Mouse (Mus musculus) monocyte, adult 5-6 weeks (primary cell): ENCODE data around the gene Arhgap23. TPM values are rescaled to one million over a fixed set of nuclear protein-coding genes. Genes with fewer than 3 reads are reported as not detected.
A peak's percentile ranks its signal among the peaks of the same experiment; 100 is the strongest.

Experiments
- ATAC-seq: fragments of 153-309, 156-312 bp; replicated peaks from 2 replicates; pipeline ENCODE4 v1.8.0; 2017; ENCODE audit warnings: mild to moderate bottlenecking; ENCODE audit not compliant: low TSS enrichment, insufficient number of reproducible peaks, severe bottlenecking, poor library complexity, low FRiP score
- total RNA-seq: library from RNA; stranded (forward); fragments of 200-1000, 200-491, 200-594 nt; gene quantifications from 3 replicates; pipeline ENCODE4 v1.2.3, GENCODE M21; 2017

Arhgap23 gene
- total RNA-seq, 1 experiment from 2014 or later: 5.0 TPM

GRCm38 (mm10) chr11:97449601-97450293 lies 34.4 kb downstream of the Arhgap23 start:
- peak; percentile 62 for ATAC-seq

- peak; percentile 6; the same call in 1 of the 2 replicates for ATAC-seq
These were observed 35.1 kb downstream of the Arhgap23 start for GRCm38 (mm10) chr11:97450305-97450922.

GRCm38 (mm10) chr11:97451625-97452024 lies 36.3 kb downstream of the Arhgap23 start:
- no peak for ATAC-seq

- no peak for ATAC-seq
These were observed 41.8 kb downstream of the Arhgap23 start for GRCm38 (mm10) chr11:97457120-97457519.

- ATAC-seq: no peak
These were observed 46.0 kb downstream of the Arhgap23 start for GRCm38 (mm10) chr11:97461307-97461820.

GRCm38 (mm10) chr11:97462538-97462937 lies 47.2 kb downstream of the Arhgap23 start:
- no peak for ATAC-seq

GRCm38 (mm10) chr11:97463166-97463565 lies 47.8 kb downstream of the Arhgap23 start:
- ATAC-seq: no peak

GRCm38 (mm10) chr11:97463991-97464390 lies 48.7 kb downstream of the Arhgap23 start:
- no peak for ATAC-seq

- no peak for ATAC-seq
These were observed 50.6 kb downstream of the Arhgap23 start for GRCm38 (mm10) chr11:97465957-97466356.

- ATAC-seq: no peak
These were observed 51.3 kb downstream of the Arhgap23 start for GRCm38 (mm10) chr11:97466444-97467160.

GRCm38 (mm10) chr11:97468639-97469287 lies 53.4 kb downstream of the Arhgap23 start:
- ATAC-seq: peak; percentile 89

- no peak for ATAC-seq
These were observed 54.5 kb downstream of the Arhgap23 start for GRCm38 (mm10) chr11:97469828-97470227.

- no peak for ATAC-seq
These were observed 55.9 kb downstream of the Arhgap23 start for GRCm38 (mm10) chr11:97471276-97471675.

- peak; percentile 47 for ATAC-seq
These were observed 61.2 kb downstream of the Arhgap23 start for GRCm38 (mm10) chr11:97476334-97477095.

- no peak for ATAC-seq
These were observed 62.1 kb downstream of the Arhgap23 start for GRCm38 (mm10) chr11:97477431-97477830.

- ATAC-seq: no peak
These were observed 63.0 kb downstream of the Arhgap23 start for GRCm38 (mm10) chr11:97478345-97478744.

- ATAC-seq: no peak
These were observed 63.8 kb downstream of the Arhgap23 start for GRCm38 (mm10) chr11:97479085-97479484.

- ATAC-seq: no peak
These were observed 64.5 kb downstream of the Arhgap23 start for GRCm38 (mm10) chr11:97479824-97480223.
